Mouse (Mus musculus) ES-E14 (cell line): Measurements from ENCODE around the gene Atp6ap1l.

Source experiments
- MAFK ChIP-seq: IDR thresholded peaks from 2 replicates; pipeline ENCODE4 v1.6.1; 2014; ENCODE audit warnings: mild to moderate bottlenecking, low read depth, low read length, inconsistent platforms; ENCODE audit not compliant: insufficient read depth
- ZC3H11A ChIP-seq: IDR thresholded peaks from 2 replicates; pipeline ENCODE4 v1.6.1; 2012; ENCODE audit warnings: low read depth, mild to moderate bottlenecking, inconsistent platforms, low read length, borderline replicate concordance

DNA sequence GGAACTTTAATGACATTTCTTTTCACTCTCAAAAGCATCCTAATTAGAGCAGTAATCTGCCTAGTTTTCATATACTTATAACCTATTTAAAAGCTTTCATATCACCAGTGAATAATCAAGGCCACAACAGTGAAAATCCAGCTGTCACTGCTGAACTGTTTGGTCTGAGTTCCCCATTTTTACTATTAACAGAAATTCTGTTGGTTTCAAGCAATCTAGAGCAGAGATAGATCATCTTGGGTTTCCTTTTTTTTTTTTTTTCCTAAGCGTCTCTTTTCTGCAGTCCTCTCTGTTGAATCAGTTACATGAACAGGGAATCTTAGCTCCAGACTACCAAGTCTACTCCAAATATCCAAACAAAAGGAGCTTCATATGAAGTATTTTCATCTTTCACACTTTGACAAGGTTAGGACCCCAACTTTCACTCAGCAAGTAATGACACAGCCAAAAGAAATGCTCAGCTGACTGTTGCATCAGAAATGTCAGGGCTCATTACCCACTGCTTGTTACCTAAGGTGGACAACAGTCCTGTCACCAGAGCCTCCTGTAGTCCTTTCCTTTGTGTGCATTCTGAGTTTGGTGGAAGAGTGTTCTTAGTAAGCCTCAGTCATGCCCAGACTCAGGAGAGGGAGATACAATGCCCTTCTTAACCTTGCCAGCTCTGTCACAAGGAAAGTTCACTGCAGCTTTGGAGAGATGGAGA is 23.3 kb downstream of the Atp6ap1l start:
- TF ChIP-seq ZC3H11A (no peak), MAFK (no peak)
